Mouse (Mus musculus) bone marrow, adult 2 months (tissue): ENCODE measurements at regions not wholly inside any gene's neighbourhood (a gene's known extent, or its start where the extent isn't known, plus 50 kb on each side); places are given as distances from the start of the nearest gene placed in this dataset.

Experiments
- CTCF ChIP-seq: fragments of 200-500 bp; IDR thresholded peaks from 2 replicates; pipeline ENCODE4 v1.5.1; 2011; ENCODE audit warnings: low read length, control low read depth; ENCODE audit not compliant: control insufficient read depth, insufficient read depth
- POLR2A ChIP-seq: fragments of 200-500 bp; IDR thresholded peaks from 2 replicates; pipeline ENCODE4 v1.6.1; 2011; ENCODE audit warnings: low read depth, mild to moderate bottlenecking, control low read depth, low read length, borderline replicate concordance; ENCODE audit not compliant: control insufficient read depth

DNA sequence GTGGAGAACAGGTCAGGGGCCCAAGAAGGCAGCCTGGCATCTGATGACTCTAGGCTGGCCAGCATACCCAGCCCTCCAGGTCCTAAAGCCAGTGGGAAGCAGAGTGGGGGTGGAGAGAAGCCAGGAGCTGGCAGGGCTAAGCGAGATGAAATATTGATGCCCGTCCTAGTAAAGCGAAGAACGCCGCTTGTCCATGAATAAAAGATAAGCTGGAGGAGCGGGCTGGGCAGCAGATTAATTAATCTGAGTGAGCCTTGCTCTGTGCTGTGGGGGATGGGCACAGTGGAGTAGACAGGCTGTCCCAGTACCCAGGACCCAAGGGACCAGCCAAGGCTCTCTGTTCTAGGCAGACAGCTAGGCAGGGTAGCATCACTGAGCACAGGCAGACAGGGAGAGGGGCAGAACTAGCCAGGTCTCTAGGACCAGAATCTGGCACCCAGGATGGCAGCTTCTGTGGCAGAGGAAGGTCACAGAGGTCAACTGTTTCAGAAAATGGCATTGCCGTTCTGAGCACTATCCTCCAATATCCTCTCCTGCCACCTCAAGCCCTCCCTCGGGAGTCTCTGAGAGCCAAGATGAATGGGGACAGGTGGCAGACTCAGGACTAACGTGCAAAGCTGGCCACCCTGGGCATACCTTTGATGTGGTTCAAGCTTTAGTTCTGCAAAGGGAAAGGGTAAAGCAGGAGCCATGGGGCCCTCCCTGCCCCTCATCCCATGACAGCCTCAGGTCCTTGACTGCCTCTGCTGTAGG is 73.0 kb upstream of the Thy1 start:
- no peak for TF ChIP-seq POLR2A
- TF ChIP-seq CTCF = no peak
